Mouse (Mus musculus): Measurements from ENCODE around the gene Dag1. TPM values are rescaled to one million over a fixed set of nuclear protein-coding genes. Genes with fewer than 3 reads are reported as not detected.

The Dag1 gene
- polyA plus RNA-seq (2012; rRNA removed) = 4.5 and 5.6 TPM in 2 replicates

GRCm38 (mm10) chr9:108263690-108264190 lies at the start of gene Dag1:
Gene Dag1, minus strand, starts transcription at chr9:108263958.

GRCm38 (mm10) chr9:108305629-108306520 lies 42.1 kb upstream of the Dag1 start, which contains the start of the genes Rhoa and Tcta:
Gene Rhoa, plus strand, starts transcription at chr9:108306129.
Gene Tcta, minus strand, starts transcription at chr9:108306160.

GRCm38 (mm10) chr9:108296453-108297355 lies 32.9 kb upstream of the Dag1 start, which contains the start of gene Amt:
Gene Amt, plus strand, starts transcription at chr9:108296853.

GRCm38 (mm10) chr9:108290016-108290750 lies 26.4 kb upstream of the Dag1 start, which contains the start of gene Nicn1:
Gene Nicn1, plus strand, starts transcription at chr9:108290429.

GRCm38 (mm10) chr9:108189787-108190679 lies 73.7 kb downstream of the Dag1 start, which contains the start of gene Bsn:
Gene Bsn, minus strand, starts transcription at chr9:108190384.

Other genes with a start within 250 kb of the Dag1 start
- 8.2 and 9.5 TPM in 2 replicates for gene Gmppb, start 214.7 kb downstream of the Dag1 start, polyA plus RNA-seq (2012; rRNA removed)
- gene Amigo3, start 210.8 kb downstream of the Dag1 start, polyA plus RNA-seq (2012; rRNA removed) = 0.42 and 0.55 TPM in 2 replicates
- 17.8 and 19.6 TPM in 2 replicates for gene Mst1, start 183.5 kb downstream of the Dag1 start, polyA plus RNA-seq (2012; rRNA removed)
- 105 and 129 TPM in 2 replicates for gene Rnf123, start 180.6 kb downstream of the Dag1 start, polyA plus RNA-seq (2012; rRNA removed)
- gene Apeh, start 169.4 kb downstream of the Dag1 start, polyA plus RNA-seq (2012; rRNA removed) = 116 and 139 TPM in 2 replicates
- gene Bsn, start 73.6 kb downstream of the Dag1 start, polyA plus RNA-seq (2012; rRNA removed) = 0.86 and 0.89 TPM in 2 replicates
- 2.7 and 3.1 TPM in 2 replicates for gene Nicn1, start 26.5 kb upstream of the Dag1 start, polyA plus RNA-seq (2012; rRNA removed)
- 6.6 and 7.8 TPM in 2 replicates for gene Amt, start 32.9 kb upstream of the Dag1 start, polyA plus RNA-seq (2012; rRNA removed)
- 77.4 and 89.7 TPM in 2 replicates for gene Rhoa, start 42.2 kb upstream of the Dag1 start, polyA plus RNA-seq (2012; rRNA removed)
- gene Tcta, start 42.2 kb upstream of the Dag1 start, polyA plus RNA-seq (2012; rRNA removed) = 8.4 and 10.7 TPM in 2 replicates
- gene Gpx1, start 74.9 kb upstream of the Dag1 start, polyA plus RNA-seq (2012; rRNA removed) = 3,245 and 3,712 TPM in 2 replicates
- gene Usp4, start 83.9 kb upstream of the Dag1 start, polyA plus RNA-seq (2012; rRNA removed) = 36.5 and 40.0 TPM in 2 replicates
- 0.36 and 0.61 TPM in 2 replicates for gene 1700102P08Rik, start 128.8 kb upstream of the Dag1 start, polyA plus RNA-seq (2012; rRNA removed)
- 0.17 TPM in 2 replicates for gene Ccdc36, start 164.5 kb upstream of the Dag1 start, polyA plus RNA-seq (2012; rRNA removed)
- gene BC048562, start 172.5 kb upstream of the Dag1 start, polyA plus RNA-seq (2012; rRNA removed) = not detected in 2 replicates
- 9.1 and 10.2 TPM in 2 replicates for gene Ccdc71, start 196.6 kb upstream of the Dag1 start, polyA plus RNA-seq (2012; rRNA removed)
- 10.9 and 12.7 TPM in 2 replicates for gene Klhdc8b, start 197.6 kb upstream of the Dag1 start, polyA plus RNA-seq (2012; rRNA removed)
- gene Lamb2, start 215.8 kb upstream of the Dag1 start, polyA plus RNA-seq (2012; rRNA removed) = 7.2 and 7.9 TPM in 2 replicates
- 29.8 and 34.1 TPM in 2 replicates for gene Usp19, start 226.6 kb upstream of the Dag1 start, polyA plus RNA-seq (2012; rRNA removed)
- gene Qars, start 243.7 kb upstream of the Dag1 start, polyA plus RNA-seq (2012; rRNA removed) = 97.1 and 108 TPM in 2 replicates